Mouse (Mus musculus): ENCODE data around the gene Cntrl.

DNA sequence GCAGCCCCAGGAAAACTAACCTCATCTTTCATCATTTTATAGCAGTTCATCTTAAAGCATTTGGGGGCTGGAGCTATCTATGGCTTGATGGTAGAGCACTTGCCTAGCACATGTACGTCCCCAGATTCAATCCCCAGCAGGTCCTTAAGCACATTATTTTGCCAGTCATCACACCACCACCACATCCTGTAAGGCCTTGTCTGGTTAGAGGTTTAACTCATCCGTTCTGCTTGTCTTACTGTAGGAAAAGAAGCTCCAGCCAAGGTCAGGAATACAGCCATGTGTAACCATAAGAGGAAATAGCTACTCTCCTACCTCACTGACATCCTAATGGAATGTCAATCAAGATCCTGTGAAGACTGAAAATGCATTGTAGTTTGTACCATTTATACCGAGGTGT, 68.9 kb downstream of the Cntrl start:
- TF ChIP-seq EP300 (IDR thresholded peaks at IDR 0.05; ENCODE audit: low read depth): no peak
- no peak for TF ChIP-seq CTCF (IDR thresholded peaks at IDR 0.05; ENCODE audit: low read depth)
